Mouse (Mus musculus) thymus, adult 18-20 months (tissue): ENCODE measurements at regions not wholly inside any gene's neighbourhood (a gene's known extent, or its start where the extent isn't known, plus 50 kb on each side); places are given as distances from the start of the nearest gene placed in this dataset.

Experiments
- DNase-seq, 2 experiments: peaks; one replicate each; pipeline ENCODE4 v3.0.0; 2022; ENCODE audit warnings: mixed read lengths in 2 of 2

DNA sequence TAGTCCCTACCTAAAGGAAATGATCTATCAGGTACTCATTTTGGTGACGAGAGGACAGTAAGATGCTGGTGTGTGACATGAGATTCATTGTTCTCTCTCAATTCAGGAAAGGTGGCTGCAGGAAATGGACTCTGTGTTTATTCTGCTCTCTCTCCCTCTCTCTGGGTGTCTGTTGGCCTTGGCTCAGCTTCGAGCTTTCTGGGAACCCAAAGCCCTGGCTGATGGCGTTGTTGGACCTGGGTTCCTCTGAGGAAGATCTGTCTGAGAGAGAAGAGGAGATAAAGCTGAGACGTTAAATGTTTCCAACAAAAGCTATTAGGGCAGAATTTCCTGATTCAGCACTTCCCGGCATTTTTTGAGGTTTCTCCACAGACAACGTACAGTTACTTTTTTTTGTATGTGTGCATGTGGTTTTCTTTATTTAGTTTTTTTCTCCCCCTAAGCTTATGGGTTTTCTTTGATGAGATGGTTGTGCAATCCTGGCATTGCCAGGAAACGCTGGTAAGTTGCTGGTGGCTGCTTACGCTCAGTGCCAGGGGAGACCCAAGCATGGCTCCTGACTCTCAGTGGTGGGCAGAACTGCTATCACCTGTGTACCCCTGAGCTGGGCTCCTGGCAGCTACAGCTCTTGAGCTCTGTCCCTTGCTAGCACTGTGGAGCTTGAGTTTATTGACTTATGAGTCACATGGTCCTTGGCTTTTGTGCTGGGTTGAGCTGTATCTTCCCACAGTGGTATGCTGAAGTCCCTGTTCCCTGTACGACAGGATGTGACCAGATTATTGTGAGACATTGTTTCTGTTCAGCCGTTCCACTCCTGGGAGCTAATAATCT lies 249.8 kb downstream of the Gm10260 start:
- no peak for DNase-seq

DNA sequence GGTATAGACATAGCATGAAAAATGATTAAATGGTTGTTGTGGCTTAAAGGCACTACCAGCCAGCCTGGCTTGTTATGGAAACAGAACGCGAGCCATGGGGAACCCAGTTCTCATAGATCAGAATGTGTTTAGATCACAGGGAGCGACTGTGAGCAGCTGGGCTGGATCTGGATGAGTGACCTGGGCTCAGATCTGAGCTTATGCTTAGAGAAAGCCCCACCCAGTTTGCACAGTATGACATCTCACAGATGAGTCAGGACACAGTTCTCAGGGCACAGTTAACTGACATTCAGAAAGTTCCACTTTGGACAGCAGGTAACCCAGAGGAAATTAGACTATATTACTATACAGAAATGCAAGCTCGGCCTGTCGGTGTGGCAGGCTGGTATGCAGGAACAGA lies 255.5 kb downstream of the Gm10260 start:
- DNase-seq = no peak

DNA sequence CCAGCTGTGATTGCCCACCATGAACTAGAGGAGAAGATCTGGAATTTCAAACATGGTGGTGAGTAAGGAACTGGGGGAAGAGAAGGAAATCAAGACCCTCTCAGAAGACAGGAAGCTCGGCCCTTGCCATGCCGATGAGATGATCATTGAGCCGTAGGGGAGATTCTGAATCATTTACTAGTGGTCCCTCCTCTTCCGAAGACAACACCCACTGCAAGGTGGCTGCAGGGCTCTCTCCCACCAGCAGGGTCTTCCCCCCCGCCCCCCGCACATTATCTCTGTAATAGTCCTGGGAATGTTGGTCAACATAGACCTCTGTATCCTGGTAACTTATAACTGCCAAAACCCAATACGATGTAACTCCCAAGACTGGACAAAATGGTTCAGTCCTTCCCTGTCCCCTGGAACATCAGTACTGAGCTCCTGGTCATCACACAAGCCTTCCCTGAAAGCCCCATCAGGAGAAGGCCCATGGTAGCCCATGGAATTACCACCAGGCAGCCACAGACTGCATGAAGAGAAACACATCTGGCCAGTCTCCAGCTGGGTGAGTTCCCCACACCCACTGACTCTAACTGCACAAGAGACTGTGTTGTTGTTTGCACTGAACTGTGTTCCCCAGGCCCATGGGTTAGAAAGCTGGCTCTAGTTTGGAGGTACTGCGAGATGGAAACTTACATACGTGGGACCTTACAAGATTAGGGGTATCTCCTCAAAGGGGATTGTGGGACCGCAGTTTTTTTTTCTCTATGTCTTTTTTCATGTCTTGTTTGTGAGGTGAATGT lies 256.3 kb downstream of the Gm10260 start:
- DNase-seq = no peak

DNA sequence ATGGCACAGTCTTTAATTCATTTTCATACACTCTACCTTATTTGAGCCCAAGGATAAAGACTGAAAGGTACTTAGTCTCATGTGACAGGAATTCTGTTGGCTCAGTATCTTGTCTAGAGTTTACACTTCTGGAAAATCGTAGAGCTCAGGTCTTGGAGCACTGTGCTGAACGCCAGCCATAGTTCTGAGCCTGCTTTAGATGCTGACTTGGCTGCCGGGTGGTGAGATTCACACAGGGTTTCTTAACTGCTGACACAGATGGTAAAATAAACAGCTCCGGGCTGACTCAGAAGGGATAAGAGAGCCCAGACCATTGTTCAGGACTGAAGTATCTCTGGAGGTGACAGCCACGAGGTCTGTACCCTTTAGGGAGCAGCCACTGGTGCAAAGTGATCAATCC lies 257.0 kb downstream of the Gm10260 start:
- no peak for DNase-seq

DNA sequence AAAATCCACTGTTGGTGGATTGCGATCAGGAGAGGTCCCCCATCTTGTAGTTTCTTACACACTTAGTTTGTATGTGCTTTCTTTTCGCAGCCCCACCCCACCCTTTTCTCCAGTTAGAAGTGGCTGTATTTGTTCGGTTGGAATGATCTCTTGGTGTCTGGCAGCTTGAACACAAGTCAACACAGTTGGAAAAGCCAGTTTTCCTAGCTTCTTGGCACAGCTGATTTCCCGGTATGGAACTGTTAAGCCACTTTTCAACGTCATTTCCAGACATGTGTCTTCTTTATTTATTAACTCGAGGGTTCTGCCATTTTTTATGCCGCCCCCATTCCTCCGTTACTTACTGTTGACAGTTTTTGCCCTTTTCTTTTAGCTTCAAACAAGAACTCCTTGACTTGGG lies 259.2 kb downstream of the Enc1 start:
- DNase-seq = no peak

DNA sequence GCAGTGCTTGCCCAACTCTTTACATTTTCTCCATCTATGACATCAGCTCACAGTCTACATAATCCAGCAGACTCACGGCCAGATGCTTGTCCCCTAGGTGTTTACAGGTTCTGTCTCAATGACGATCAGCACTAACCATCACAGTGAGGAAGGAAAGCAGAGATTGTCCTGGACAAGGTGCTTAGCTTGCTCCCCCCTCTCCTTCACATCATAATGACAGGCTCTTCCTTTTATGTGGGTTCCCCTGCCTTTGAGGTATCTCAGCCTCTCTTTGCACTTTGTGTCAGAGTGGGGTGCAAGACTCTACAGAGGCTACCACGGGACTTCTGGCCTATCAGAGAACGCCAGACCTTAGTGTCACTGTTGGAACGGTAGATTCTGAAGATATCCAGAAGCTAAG lies 258.1 kb downstream of the Enc1 start:
- DNase-seq = no peak

DNA sequence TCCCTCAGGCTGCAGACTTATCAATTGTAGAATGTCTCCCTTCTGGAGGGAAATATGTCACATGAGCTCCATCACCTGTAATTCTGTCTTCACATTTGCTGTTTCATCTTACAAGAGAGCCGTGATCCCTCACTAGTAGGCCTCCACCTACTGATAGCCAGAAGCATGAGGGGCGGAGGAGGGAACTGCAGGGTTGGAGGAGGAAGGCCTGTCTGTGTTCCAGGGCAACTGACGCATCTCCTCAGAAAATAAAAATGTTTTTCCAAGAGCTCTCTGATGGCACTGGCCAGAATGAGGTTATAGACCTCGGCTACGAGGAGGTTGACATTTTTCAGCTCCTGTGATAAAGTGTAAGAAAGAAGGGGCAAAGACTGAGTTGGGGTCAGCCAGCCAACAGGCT lies 257.0 kb downstream of the Enc1 start:
- no peak for DNase-seq

DNA sequence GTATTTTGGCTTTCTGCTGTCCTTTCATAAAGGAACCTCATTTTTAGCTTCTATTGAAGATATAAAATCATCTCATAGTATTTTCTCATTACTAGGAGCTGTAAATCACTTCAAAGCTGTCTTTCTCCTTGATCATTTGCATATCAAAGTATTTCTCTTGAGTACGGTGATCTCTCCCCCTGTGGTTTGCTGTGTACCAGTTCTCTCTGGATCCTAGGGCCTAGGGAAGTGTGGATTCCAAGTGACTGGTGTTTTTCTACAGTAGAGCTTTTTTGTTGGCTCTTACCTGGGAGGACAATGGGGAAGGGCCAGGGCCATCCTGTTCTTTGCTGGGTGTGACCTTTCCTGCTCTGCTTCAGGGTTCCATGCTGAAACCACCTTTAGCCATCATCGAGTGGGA lies 253.9 kb downstream of the Enc1 start:
- DNase-seq = no peak

DNA sequence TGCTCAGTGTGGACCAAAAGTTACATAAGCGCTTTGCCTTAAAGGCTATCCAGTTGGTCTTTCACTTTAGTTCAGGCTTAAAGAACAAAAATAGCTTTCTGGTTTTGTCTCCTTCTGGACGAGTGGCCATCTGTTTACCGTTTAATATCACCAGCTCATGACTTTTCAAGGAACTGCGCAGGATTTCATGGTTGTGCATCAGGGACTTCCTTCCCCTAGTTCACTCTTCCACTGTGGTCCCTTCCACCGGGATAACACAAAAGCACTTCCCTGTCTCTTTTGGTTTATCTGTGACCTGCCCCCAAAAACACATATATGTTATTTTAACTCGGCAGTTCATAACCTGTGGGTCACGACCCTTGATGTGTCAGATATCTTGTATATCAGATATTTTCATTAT lies 252.9 kb downstream of the Enc1 start:
- DNase-seq = no peak

DNA sequence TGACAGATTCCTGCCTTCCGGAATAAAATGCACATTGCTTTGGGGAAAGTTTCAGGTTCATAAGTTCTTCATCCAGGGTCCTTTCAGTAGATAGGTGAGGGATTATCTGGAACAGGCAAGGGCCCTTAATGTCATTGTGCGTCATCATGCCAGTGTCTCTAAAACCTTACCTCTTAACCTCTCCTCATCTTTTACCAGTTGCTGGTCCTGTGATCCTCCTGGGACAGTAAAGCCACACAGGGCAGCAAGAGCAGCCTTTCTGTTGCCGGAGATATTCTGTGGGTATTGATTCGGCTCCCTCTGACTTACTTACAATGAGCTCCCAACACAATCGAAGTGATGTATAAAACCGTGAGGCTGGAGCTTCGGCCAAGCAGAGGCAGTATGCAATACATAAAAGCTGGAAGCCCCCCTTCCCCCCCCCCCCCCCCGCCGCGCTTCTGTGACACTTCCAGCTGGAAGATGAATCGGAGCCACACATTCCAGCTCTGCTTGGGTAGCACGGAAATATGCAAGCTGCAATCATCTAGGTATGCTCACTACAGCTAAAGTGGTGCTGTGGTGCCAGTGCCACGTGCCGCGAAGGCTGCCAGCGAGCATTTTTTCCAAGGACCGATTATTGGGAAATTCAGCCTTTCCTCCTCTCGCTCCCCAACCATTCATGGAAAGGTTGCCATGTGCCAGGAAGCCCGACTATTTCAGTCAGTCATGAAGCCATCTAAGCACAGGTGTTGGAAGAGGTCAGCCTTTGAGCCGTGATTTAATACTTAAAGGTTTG lies 252.2 kb downstream of the Enc1 start:
- no peak for DNase-seq

DNA sequence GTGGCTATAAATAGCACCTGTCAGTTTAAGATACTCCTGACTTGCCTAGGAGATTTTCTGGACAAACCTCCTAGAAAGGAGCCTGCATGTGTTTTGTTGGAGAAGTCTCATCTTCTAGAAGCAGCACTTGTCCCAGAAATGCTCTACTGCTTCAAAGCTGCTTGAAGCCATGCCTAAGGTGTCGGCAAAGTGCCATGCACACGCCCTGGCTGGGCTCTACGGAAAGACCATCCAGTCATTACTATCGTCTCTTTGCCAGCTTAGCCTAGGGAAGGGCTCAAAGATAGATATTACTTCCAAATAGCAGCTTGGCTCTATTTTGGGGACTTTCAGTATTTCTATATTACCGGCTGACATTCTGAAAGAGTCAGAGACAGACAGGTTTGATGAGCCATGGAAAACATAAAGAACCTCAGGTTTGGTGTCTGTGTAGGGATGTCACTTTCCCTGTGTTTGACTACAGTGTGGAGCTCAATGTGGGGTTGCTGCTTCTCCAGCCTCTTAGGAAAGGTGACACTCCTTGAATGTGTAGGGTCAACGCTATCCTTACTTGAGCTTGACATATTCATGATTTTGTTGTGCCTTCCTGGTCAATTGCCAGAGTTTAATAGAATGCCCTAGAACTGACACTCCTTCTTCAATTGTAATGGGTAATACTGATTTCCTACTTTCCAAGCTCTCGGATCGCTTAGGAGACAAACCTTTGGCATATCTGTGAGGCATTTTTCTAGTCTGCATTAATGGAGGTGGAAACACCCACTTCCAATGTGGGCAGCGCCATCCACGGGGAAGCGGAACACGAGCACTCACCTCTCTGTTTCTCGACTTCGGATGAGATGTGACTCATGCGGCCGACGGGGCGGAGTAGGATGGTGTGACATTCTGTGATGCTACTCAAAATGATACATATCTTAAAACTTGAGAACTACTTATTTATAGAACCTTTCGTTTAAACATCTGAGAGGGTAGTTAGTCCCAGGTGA lies 251.3 kb downstream of the Enc1 start:
- no peak for DNase-seq

DNA sequence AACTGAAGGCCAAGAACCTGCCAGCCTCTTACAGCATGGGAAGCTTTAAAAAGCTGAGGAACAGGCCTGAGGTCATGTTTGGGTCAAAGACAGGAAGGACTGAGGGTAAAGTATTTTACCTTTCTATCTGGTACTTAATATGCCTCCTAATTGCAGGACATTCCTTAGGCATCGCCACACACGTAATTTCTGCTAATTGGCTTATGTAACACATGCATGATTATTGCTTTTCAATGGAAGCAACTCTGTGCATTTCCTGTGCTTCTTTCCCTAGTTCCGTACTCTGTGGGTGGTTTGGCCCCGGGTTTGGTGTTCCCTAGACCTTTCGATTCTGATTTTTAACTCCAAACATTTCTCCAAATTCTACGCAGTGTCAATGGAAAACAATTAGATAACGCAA lies 249.2 kb downstream of the Enc1 start:
- DNase-seq = no peak

DNA sequence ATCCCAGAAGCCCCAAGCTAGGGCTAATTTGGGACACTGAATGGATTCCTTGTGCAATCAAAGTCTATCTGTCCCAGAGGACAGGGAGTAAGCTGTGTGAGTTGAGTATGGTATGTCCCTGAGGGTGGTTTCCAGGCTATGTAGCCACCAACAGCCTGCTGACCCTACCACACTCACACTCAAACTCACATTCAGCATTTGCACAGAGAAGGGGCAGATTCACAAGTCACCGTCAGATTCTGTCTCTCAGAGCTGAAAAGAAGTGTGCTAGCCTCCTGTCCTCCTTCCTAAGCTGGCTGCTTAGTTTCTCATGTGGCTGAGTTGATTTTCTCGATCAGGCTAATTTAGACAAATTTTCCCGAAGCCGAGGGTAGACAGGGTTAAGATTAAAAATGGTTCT lies 248.8 kb downstream of the Enc1 start:
- no peak for DNase-seq

DNA sequence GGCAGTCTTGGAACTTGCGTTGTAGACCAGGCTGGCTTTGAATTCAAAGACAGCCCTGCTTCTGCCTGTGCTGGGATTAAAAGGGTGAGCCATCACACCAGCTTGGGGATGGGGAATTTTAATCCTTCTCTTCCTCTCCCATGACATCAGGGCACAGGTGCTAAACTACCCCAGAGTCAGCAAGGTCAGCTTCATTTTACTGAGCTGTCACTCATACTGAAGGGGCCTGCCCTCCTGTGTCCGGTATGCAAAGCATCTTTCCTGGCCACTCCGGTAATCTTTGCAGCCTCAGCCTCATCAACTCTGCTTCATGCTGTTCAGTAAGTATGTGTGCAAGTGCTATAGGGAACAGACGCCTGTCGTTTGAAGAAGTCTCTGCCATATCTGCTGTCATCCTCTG lies 248.1 kb downstream of the Enc1 start:
- DNase-seq = no peak

DNA sequence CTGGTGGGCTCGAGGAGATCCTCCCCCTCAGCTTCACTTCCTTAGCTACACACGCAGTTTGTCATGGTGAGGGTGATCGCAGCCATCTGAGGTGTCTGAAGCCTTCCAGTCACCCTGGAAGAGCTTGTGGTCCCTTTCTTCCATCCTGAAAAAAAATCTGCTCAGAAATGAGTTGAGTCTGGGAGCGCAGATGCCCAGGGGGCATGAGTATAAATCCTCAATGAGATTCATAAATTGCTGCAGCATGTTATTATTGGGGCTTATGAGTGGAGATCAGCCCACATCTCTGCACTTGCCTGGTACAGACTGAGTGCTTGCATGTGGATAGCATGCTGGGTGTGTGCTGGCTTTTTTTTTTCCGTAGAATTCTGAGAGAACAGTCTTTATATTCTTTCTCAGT lies 247.6 kb downstream of the Enc1 start:
- DNase-seq = no peak

DNA sequence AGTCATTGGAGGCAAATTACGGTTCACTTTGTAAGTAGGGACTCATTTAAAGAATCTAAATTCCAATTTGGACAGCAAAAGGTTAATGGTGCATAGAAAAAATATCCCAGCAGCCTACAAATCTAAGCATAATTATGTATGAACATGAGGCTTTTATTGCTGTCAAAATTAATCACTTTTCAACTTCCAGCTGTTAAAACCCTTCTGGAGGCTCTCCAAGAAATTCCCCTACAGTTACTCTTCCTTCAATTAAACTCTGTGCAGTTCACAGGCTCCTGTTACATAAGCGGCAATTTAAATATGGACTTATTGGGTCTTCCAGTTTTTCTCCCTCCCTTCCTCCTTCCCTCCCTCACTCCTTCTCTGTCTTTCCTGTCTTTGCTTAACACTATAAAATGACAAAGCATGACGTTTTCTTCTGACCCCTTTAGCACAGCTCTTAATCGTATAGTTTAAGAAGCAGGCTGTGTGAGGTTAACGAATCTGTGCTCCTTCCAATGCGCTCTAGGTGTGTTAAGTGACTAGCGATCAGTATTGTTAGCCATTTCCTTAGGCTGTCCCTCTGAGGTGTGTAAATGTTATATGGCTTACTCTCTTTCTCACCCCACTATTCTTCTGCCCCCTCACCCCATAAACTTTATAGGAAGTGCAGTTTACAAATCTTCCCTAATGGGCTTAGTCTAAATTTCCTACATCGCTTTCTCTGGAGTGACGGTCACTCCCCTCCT lies 247.0 kb downstream of the Enc1 start:
- no peak for DNase-seq

DNA sequence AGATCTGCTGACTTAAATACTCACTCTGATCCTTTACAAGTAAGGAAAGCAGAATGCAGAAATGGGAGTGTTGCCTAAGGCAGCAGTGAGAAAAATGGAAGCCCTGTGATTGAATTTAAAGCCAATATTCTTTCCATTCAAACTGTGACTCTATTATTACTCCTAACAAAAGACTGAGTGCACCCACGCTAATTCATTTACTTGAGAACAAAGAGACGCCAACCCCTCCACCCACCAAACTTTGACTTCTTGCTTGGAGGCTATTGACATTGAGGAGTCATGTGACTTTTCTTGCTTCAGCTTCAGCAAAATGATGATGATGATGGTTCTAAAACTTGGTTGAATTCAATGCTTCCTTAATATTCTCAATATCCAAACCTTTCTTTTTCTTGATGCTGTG lies 245.6 kb downstream of the Enc1 start:
- no peak for DNase-seq

DNA sequence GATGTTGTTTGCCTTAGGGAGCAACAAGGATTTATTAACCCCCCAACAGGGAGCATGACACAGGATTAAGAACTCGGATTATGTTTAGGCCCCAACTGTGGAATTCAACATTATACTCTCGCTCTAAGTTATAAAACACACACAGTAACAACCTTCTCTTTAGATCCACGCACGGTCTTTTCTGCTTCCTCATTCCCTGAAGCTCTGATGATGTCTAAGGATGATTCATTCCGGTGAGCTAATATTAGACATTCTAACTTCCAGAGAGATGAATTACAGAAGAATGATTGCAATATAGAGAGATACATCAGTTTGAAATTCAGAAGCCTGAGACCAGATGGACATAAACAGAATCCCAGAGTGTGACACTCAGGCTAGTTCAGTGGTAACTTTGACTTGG lies 245.0 kb downstream of the Enc1 start:
- no peak for DNase-seq

DNA sequence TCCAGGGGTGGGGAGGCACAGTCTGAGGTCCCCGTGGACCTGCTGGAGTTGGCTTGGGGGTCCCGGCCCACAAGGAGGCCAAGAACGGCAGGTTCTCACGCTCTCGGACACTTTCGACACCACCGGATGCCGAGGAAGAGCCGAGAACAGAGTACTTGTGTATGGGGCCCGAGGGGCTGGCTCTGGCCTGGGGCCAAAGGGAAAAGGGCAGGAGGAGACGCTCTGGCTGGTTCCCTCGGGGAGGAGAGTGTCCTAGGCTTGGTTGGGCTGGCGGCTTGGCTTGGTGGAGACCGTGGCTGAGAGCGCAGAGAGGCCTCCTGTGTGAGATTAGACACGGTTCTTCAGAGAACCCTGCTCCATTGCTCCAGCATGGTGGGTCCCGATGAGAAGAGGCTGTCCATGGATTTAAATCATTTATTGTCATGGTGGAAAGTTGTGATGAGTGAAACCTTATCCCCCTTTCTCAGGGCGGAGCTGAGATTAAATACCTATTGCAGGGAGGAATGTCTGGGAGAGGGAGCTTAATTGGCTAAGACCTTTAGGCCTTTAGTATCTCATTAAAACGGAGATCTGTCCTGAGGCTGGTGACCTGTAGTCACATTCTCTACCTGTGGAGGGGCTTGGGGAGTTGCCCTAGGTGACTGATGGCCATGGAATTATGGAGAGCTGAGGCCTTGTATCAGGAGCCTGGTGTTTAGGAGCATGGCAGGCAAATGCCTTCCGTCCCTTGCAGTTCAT lies 244.1 kb downstream of the Enc1 start:
- DNase-seq = no peak

DNA sequence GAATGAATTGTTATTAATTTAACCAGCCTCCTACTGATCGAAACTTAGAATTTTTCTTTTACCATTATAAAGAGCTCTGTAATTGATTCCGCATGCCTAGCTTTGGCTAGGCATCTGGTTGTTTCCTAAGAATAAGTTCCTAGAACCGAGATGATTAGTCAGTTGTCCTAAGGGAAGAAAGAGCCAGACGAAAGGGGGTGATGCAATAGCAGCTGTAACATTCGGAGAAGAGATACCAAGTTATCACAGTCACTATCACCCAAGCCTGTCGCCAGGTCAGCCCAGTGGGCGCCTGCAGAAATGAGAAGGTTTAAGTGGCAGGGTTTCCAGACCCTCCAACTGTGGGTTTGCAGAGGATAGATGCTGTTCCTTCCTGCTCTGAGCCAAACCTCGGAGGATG lies 242.8 kb downstream of the Enc1 start:
- no peak for DNase-seq

DNA sequence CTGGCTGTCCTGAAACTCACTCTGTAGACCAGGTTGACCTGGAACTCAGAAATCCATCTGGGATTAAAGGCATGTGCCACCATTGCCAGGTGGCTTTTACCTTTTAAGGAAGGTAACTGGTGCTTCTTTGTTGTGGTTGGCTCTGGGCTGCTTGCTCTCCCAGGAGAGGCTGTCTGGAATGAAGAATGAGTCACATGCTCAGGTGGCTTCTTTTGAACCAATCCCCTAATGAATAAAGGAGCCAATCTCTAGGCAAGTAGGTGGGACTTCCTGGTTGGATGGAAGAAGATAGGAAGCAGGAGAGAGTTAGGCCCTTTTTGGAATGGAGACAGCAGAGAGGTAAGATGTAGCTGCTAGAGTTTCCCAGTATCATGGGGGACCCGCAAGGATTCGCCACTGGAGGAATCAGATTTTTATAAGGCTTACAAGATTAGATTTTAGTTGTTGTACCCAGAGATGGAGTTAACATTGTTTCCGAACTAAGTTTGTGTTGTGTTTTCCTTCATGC lies 241.6 kb downstream of the Enc1 start:
- DNase-seq = no peak
